Mouse (Mus musculus): ENCODE measurements around the gene Trak1.

GRCm38 (mm10) chr9:121423621-121424020, 126.3 kb downstream of the Trak1 start:
- TF ChIP-seq CTCF (IDR thresholded peaks at IDR 0.05; ENCODE audit: low read depth): no peak
- no peak for TF ChIP-seq EP300 (IDR thresholded peaks at IDR 0.05; ENCODE audit: low read depth)

Data from liver, embryonic 14.5 days (tissue).